20 mouse cellular contexts compared by ENCODE assay signal in genomic region chr9:32335389-32336150, GRCm38 (mm10). TPM values are rescaled to one million over a fixed set of nuclear protein-coding genes. Genes with fewer than 3 reads are reported as not detected.
A peak's percentile ranks its signal among the peaks of the same experiment; 100 is the strongest.
DNase-seq lines count a peak whose midpoint lies in the region; ATAC-seq and TF ChIP-seq lines count a peak whose summit lies in the region.
"Had no signal": no experiment of that assay in that cellular context is flagged by ENCODE, and none has a peak within 500 bp of the region (broad histone marks: within the 10 kb centered on the region; RNA-seq: fewer than 3 reads in every experiment).

No protein-coding gene starts in this region.

- H3K9ac ChIP-seq in intestine, embryonic 15.5 days = no peak overlapping the region
- H3K9ac ChIP-seq in intestine, postnatal 0 days (ENCODE audit: low read depth, low read length) = no peak overlapping the region
- no peak overlapping the region for H3K9ac ChIP-seq in MEL (ENCODE audit: control insufficient read depth, low read depth, low read length, poor library complexity, severe bottlenecking)
- no peak overlapping the region for H3K9ac ChIP-seq in heart, embryonic 15.5 days
- no peak overlapping the region for H3K9ac ChIP-seq in lung, postnatal 0 days (replicated peaks; ENCODE audit: low read depth)
- H3K9ac ChIP-seq: forebrain, embryonic 13.5 days; limb, embryonic 13.5 days had no signal

- no peak for TF ChIP-seq RAD21 in MEL (IDR thresholded peaks at IDR 0.05; ENCODE audit: low read depth, low read length)

- ATAC-seq in intestine, embryonic 15.5 days = peak; percentile 49; the same call in 1 of the 2 replicates
- ATAC-seq in intestine, postnatal 0 days = no peak
- peak; percentile 84 for ATAC-seq in heart, embryonic 15.5 days (replicated peaks; ENCODE audit: insufficient number of reproducible peaks, insufficient read depth, low FRiP score, low read depth)
- ATAC-seq in lung, postnatal 0 days = peak; percentile 70
- ATAC-seq: forebrain, embryonic 13.5 days; Patski had no signal

- no peak overlapping the region for H3K27ac ChIP-seq in intestine, embryonic 15.5 days
- no peak overlapping the region for H3K27ac ChIP-seq in intestine, postnatal 0 days (ENCODE audit: low read depth, low read length)
- no peak overlapping the region for H3K27ac ChIP-seq in MEL (ENCODE audit: control insufficient read depth, low read depth, low read length)
- peak overlapping the region; percentile 75 for H3K27ac ChIP-seq in heart, embryonic 15.5 days
- no peak overlapping the region for H3K27ac ChIP-seq in lung, postnatal 0 days (ENCODE audit: low read length)
- H3K27ac ChIP-seq: forebrain, embryonic 13.5 days; limb, embryonic 13.5 days had no signal

- H3K4me1 ChIP-seq in intestine, embryonic 15.5 days (replicated peaks) = no peaks in the 10 kb centered on the region
- no peaks in the 10 kb centered on the region for H3K4me1 ChIP-seq in intestine, postnatal 0 days (replicated peaks; ENCODE audit: control insufficient read depth, insufficient read depth, low read length)
- peaks cover 0 to 6% of the 10 kb centered on the region in 2 experiments; a peak in 2 of 4 replicates for H3K4me1 ChIP-seq in MEL (ENCODE audit: control insufficient read depth in 1 of 2, insufficient read depth in 2 of 2, low read length in 2 of 2)
- H3K4me1 ChIP-seq in heart, embryonic 15.5 days (replicated peaks) = peaks cover 24% of the 10 kb centered on the region
- H3K4me1 ChIP-seq in lung, postnatal 0 days (ENCODE audit: insufficient read depth, low read depth, low read length) = peaks cover 4% of the 10 kb centered on the region; the same call in 1 of the 2 replicates
- H3K4me1 ChIP-seq: forebrain, embryonic 13.5 days had no signal

- no peaks in the 10 kb centered on the region for H3K36me3 ChIP-seq in intestine, embryonic 15.5 days
- no peaks in the 10 kb centered on the region for H3K36me3 ChIP-seq in intestine, postnatal 0 days (ENCODE audit: control insufficient read depth, insufficient read depth)
- H3K36me3 ChIP-seq in MEL (ENCODE audit: control insufficient read depth in 1 of 2, insufficient read depth in 2 of 2, low read length in 2 of 2) = peaks cover 0 to 4% of the 10 kb centered on the region in 2 experiments; a peak in 2 of 4 replicates
- no peaks in the 10 kb centered on the region for H3K36me3 ChIP-seq in heart, embryonic 15.5 days
- no peaks in the 10 kb centered on the region for H3K36me3 ChIP-seq in lung, postnatal 0 days (ENCODE audit: insufficient read depth, low read length)
- H3K36me3 ChIP-seq: limb, embryonic 13.5 days had no signal

- peak; percentile 61 for DNase-seq in MEL (ENCODE audit: low read depth, low spot score)
- DNase-seq in lung, postnatal 0 days (ENCODE audit: low spot score) = no peak
- DNase-seq in Muller cell, postnatal 12 days (ENCODE audit: inconsistent ontology term) = no peak
- no peak for DNase-seq in cerebellum, adult 9-10 months
- no peak for DNase-seq in ovary, postnatal 36 days (ENCODE audit: low spot score)
- DNase-seq: adrenal gland, adult 8-10 months; cerebellum, adult 11 months had no signal

- no peaks in the 10 kb centered on the region for H3K79me2 ChIP-seq in MEL (ENCODE audit: control insufficient read depth, insufficient read depth, low read length, poor library complexity)

- TF ChIP-seq EP300 in MEL (IDR thresholded peaks at IDR 0.05; ENCODE audit: low read depth in 1 of 2, low read length in 2 of 2) = no peak
- no peak for TF ChIP-seq EP300 in lung, postnatal 0 days (IDR thresholded peaks at IDR 0.05)

- no peaks in the 10 kb centered on the region for H3K9me3 ChIP-seq in intestine, embryonic 15.5 days
- no peaks in the 10 kb centered on the region for H3K9me3 ChIP-seq in intestine, postnatal 0 days (ENCODE audit: control insufficient read depth)
- H3K9me3 ChIP-seq in MEL (replicated peaks; ENCODE audit: insufficient read depth, low read length) = no peaks in the 10 kb centered on the region
- H3K9me3 ChIP-seq in heart, embryonic 15.5 days (replicated peaks) = no peaks in the 10 kb centered on the region
- no peaks in the 10 kb centered on the region for H3K9me3 ChIP-seq in lung, postnatal 0 days (ENCODE audit: low read length)
- H3K9me3 ChIP-seq: forebrain, embryonic 13.5 days; limb, embryonic 13.5 days had no signal

- TF ChIP-seq CTCF in intestine, postnatal 0 days (IDR thresholded peaks at IDR 0.05; ENCODE audit: low read depth) = no peak
- TF ChIP-seq CTCF in MEL (IDR thresholded peaks at IDR 0.05 in 2 of 3, conservative IDR thresholded peaks at IDR 0.05 in 1 of 3; ENCODE audit: control insufficient read depth in 1 of 3, insufficient read depth in 1 of 3, low read depth in 2 of 3, low read length in 3 of 3, poor library complexity in 1 of 3, severe bottlenecking in 1 of 3) = no peak
- TF ChIP-seq CTCF in lung, postnatal 0 days (IDR thresholded peaks at IDR 0.05) = no peak

- H3K27me3 ChIP-seq in intestine, embryonic 15.5 days (replicated peaks) = no peaks in the 10 kb centered on the region
- no peaks in the 10 kb centered on the region for H3K27me3 ChIP-seq in intestine, postnatal 0 days (replicated peaks; ENCODE audit: control insufficient read depth, insufficient read depth, low read length)
- H3K27me3 ChIP-seq in MEL (ENCODE audit: control insufficient read depth in 1 of 2, insufficient read depth in 2 of 2, low read length in 2 of 2) = no peaks in the 10 kb centered on the region
- no peaks in the 10 kb centered on the region for H3K27me3 ChIP-seq in heart, embryonic 15.5 days
- H3K27me3 ChIP-seq in lung, postnatal 0 days (replicated peaks; ENCODE audit: insufficient read depth, low read length) = no peaks in the 10 kb centered on the region

- H3K4me3 ChIP-seq in intestine, embryonic 15.5 days (replicated peaks) = no peak overlapping the region
- no peak overlapping the region for H3K4me3 ChIP-seq in intestine, postnatal 0 days (ENCODE audit: low read depth, low read length)
- H3K4me3 ChIP-seq in MEL (ENCODE audit: control insufficient read depth in 1 of 2, insufficient read depth in 1 of 2, low read depth in 2 of 2, low read length in 2 of 2) = no peak overlapping the region
- no peak overlapping the region for H3K4me3 ChIP-seq in heart, embryonic 15.5 days
- H3K4me3 ChIP-seq in lung, postnatal 0 days (ENCODE audit: low read depth, low read length) = no peak overlapping the region
- H3K4me3 ChIP-seq: forebrain, embryonic 13.5 days; limb, embryonic 13.5 days; myocyte had no signal

- no peak for TF ChIP-seq POLR2A in MEL (IDR thresholded peaks at IDR 0.05; ENCODE audit: control insufficient read depth in 1 of 2, insufficient read depth in 1 of 2, low read depth in 1 of 2, low read length in 2 of 2, poor library complexity in 1 of 2)

- 64% methylated on average over 13 of the region's 13 CpGs for WGBS in intestine, embryonic 15.5 days
- 64% methylated on average over 13 of the region's 13 CpGs for WGBS in intestine, postnatal 0 days
- WGBS in heart, embryonic 15.5 days = 61% methylated on average over 13 of the region's 13 CpGs
- 52% methylated on average over 13 of the region's 13 CpGs for whole genome bisulfite sequencing in lung, postnatal 0 days

- no peak overlapping the region for H3K4me2 ChIP-seq in intestine, embryonic 15.5 days (replicated peaks)
- no peak overlapping the region for H3K4me2 ChIP-seq in intestine, postnatal 0 days (replicated peaks; ENCODE audit: low read depth)
- no peak overlapping the region for H3K4me2 ChIP-seq in heart, embryonic 15.5 days
- H3K4me2 ChIP-seq in lung, postnatal 0 days (replicated peaks; ENCODE audit: low read depth, low read length) = no peak overlapping the region
- H3K4me2 ChIP-seq: forebrain, embryonic 13.5 days; limb, embryonic 13.5 days had no signal

TF ChIP-seq in MEL, 35 proteins besides CTCF, POLR2A, EP300 and RAD21:
- TF ChIP-seq MYB (IDR thresholded peaks at IDR 0.05; ENCODE audit: low read depth, low read length) (no peak), ZNF384 (IDR thresholded peaks at IDR 0.05; ENCODE audit: low read depth, low read length) (no peak), MAX (IDR thresholded peaks at IDR 0.05; ENCODE audit: low read length) (no peak), POLR2AphosphoS2 (IDR thresholded peaks at IDR 0.05; ENCODE audit: low read length) (no peak), ZKSCAN1 (IDR thresholded peaks at IDR 0.05; ENCODE audit: low read depth, low read length) (no peak), RCOR1 (IDR thresholded peaks at IDR 0.05; ENCODE audit: low read depth, low read length) (no peak), MAZ (IDR thresholded peaks at IDR 0.05; ENCODE audit: low read depth, low read length) (no peak), ZC3H11A (IDR thresholded peaks at IDR 0.05; ENCODE audit: low read depth, low read length) (no peak), USF2 (IDR thresholded peaks at IDR 0.05; ENCODE audit: borderline replicate concordance in 1 of 2, insufficient read depth in 1 of 2, low read depth in 1 of 2, low read length in 2 of 2) (no peak), SMC3 (IDR thresholded peaks at IDR 0.05; ENCODE audit: low read depth, low read length) (no peak)

RNA-seq across cellular contexts. Expression of gene Kcnj5, which starts 8.6 kb away (rescaled TPM):
- 0.10 and 0.15 TPM in 2 replicates for polyA plus RNA-seq in intestine, embryonic 15.5 days (2015; fragmentation: Nextera tagmentation; extraction: Ambion mirVana)
- 0.07 and 0.13 TPM in 2 replicates for polyA plus RNA-seq in intestine, postnatal 0 days (2015; fragmentation: Nextera tagmentation; extraction: Ambion mirVana)
- not detected in 2 replicates for total RNA-seq in MEL (2012; rRNA removed)
- polyA plus RNA-seq in MEL (2012; ENCODE audit: insufficient read depth in 1 of 2, insufficient read length in 2 of 2, low read depth in 1 of 2, low replicate concordance in 2 of 2, missing spikeins in 1 of 2) = not detected
- 24.1 and 25.5 TPM in 2 replicates for polyA plus RNA-seq in heart, embryonic 15.5 days (2015; fragmentation: Nextera tagmentation; extraction: Ambion mirVana)
- 0.63 and 0.86 TPM in 2 replicates for polyA plus RNA-seq in lung, postnatal 0 days (2015; fragmentation: Nextera tagmentation; extraction: Ambion mirVana)
- polyA plus RNA-seq: C2C12; myocyte; Patski; testis, adult 2 months had no signal

RNA-seq across cellular contexts. Expression of gene Kcnj1, which starts 36.7 kb away (rescaled TPM):
- polyA plus RNA-seq in intestine, embryonic 15.5 days (2015; fragmentation: Nextera tagmentation; extraction: Ambion mirVana) = not detected in 2 replicates
- not detected in 2 replicates for polyA plus RNA-seq in intestine, postnatal 0 days (2015; fragmentation: Nextera tagmentation; extraction: Ambion mirVana)
- total RNA-seq in MEL (2012; rRNA removed) = not detected in 2 replicates
- not detected for polyA plus RNA-seq in MEL (2012; ENCODE audit: insufficient read depth in 1 of 2, insufficient read length in 2 of 2, low read depth in 1 of 2, low replicate concordance in 2 of 2, missing spikeins in 1 of 2)
- 0.08 TPM in 1 of 2 replicates, not detected in the other for polyA plus RNA-seq in heart, embryonic 15.5 days (2015; fragmentation: Nextera tagmentation; extraction: Ambion mirVana)
- polyA plus RNA-seq in lung, postnatal 0 days (2015; fragmentation: Nextera tagmentation; extraction: Ambion mirVana) = not detected in 2 replicates
- total RNA-seq: adrenal gland, adult 8-10 months; heart, postnatal 10 days; layer of hippocampus, postnatal 25 days had no signal
- polyA plus RNA-seq: C2C12; forebrain, embryonic 13.5 days; intestine, embryonic 14.5 days; limb, embryonic 13.5 days; myocyte; small intestine, adult 2 months had no signal

Comparison
In these comparisons a context has a peak if more than half of its experiments do, and no peak if none do; other contexts are left out.
1. RNA of gene Kcnj5, which starts 8.6 kb away (polyA plus RNA-seq): 24.1 to 25.5 TPM in heart, embryonic 15.5 days; 0.63 to 0.86 TPM in lung, postnatal 0 days, 0.10 to 0.15 TPM in intestine, embryonic 15.5 days, 0.07 to 0.13 TPM in intestine, postnatal 0 days and not detected in MEL; every median in the first group is over 10 times any median in the second.